Mouse (Mus musculus) MEL (cell line): ENCODE measurements at regions not wholly inside any gene's neighbourhood (a gene's known extent, or its start where the extent isn't known, plus 50 kb on each side); places are given as distances from the start of the nearest gene placed in this dataset.

Experiments
- DNase-seq: peaks from one replicate; pipeline ENCODE4 v3.0.0; 2011; ENCODE audit warnings: low read depth, low spot score
- H3K27ac ChIP-seq: 2 replicates; pipeline ENCODE4 v1.5.1; 2012; ENCODE audit warnings: low read depth, mild to moderate bottlenecking, control low read depth, low read length, moderate library complexity; ENCODE audit not compliant: control insufficient read depth
- H3K27me3 ChIP-seq, 2 experiments: fragments of 150-350 bp in 1 of 2; sonication (generic) in 1 of 2; 2 replicates each; pipeline ENCODE4 v1.6.1; 2012; ENCODE audit warnings: low read length in 2 of 2, mild to moderate bottlenecking in 2 of 2, improper control_type of control experiment in 1 of 2, moderate library complexity in 1 of 2; ENCODE audit not compliant: insufficient read depth in 2 of 2, control insufficient read depth in 1 of 2
- H3K36me3 ChIP-seq, 2 experiments: 2 replicates each; pipeline ENCODE4 v1.6.1; 2012 to 2014; ENCODE audit warnings: low read length in 2 of 2, improper control_type of control experiment in 1 of 2, inconsistent platforms in 1 of 2, mild to moderate bottlenecking in 1 of 2; ENCODE audit not compliant: insufficient read depth in 2 of 2, control insufficient read depth in 1 of 2
- H3K4me1 ChIP-seq, 2 experiments: fragments of 150-350 bp in 1 of 2; sonication (generic) in 1 of 2; 2 replicates each; pipeline ENCODE4 v1.6.1; 2012; ENCODE audit warnings: low read length in 2 of 2, improper control_type of control experiment in 1 of 2, mild to moderate bottlenecking in 1 of 2; ENCODE audit not compliant: insufficient read depth in 2 of 2, control insufficient read depth in 1 of 2
- H3K4me3 ChIP-seq, 2 experiments: fragments of 150-350 bp in 1 of 2; sonication (generic) in 1 of 2; 2 replicates each; pipeline ENCODE4 v1.5.1; 2012; ENCODE audit warnings: low read depth in 2 of 2, low read length in 2 of 2, mild to moderate bottlenecking in 2 of 2, moderate library complexity in 2 of 2, control low read depth in 1 of 2, improper control_type of control experiment in 1 of 2; ENCODE audit not compliant: control insufficient read depth in 1 of 2, insufficient read depth in 1 of 2
- H3K79me2 ChIP-seq: 2 replicates; pipeline ENCODE4 v1.6.1; 2012; ENCODE audit warnings: mild to moderate bottlenecking, low read length, moderate library complexity; ENCODE audit not compliant: control insufficient read depth, poor library complexity, insufficient read depth
- H3K9ac ChIP-seq: 2 replicates; pipeline ENCODE4 v1.6.1; 2012; ENCODE audit warnings: low read depth, mild to moderate bottlenecking, control low read depth, low read length, moderate library complexity; ENCODE audit not compliant: control insufficient read depth, poor library complexity, severe bottlenecking
- H3K9me3 ChIP-seq: fragments of 150-350 bp; sonication (generic); replicated peaks from 2 replicates; pipeline ENCODE4 v1.6.1; 2012; ENCODE audit warnings: mild to moderate bottlenecking, low read length, improper control_type of control experiment, moderate library complexity; ENCODE audit not compliant: insufficient read depth
- BHLHE40 ChIP-seq: IDR thresholded peaks from 2 replicates; pipeline ENCODE4 v1.6.1; 2012; ENCODE audit warnings: low read depth, mild to moderate bottlenecking, inconsistent platforms, low read length, improper control_type of control experiment, borderline replicate concordance
- CHD1 ChIP-seq: IDR thresholded peaks from 2 replicates; pipeline ENCODE4 v1.6.1; 2012; ENCODE audit warnings: low read depth, mild to moderate bottlenecking, inconsistent platforms, low read length, improper control_type of control experiment
- E2F4 ChIP-seq: IDR thresholded peaks from 2 replicates; pipeline ENCODE4 v1.6.1; 2011; ENCODE audit warnings: low read depth, low read length, improper control_type of control experiment, borderline replicate concordance
- ELF1 ChIP-seq: IDR thresholded peaks from 2 replicates; pipeline ENCODE4 v1.6.1; 2014; ENCODE audit warnings: low read depth, mild to moderate bottlenecking, inconsistent platforms, low read length, improper control_type of control experiment, moderate library complexity
- EP300 ChIP-seq, 2 experiments: IDR thresholded peaks; 2 replicates each; pipeline ENCODE4 v1.6.1; 2011; ENCODE audit warnings: improper control_type of control experiment in 2 of 2, low read length in 2 of 2, low read depth in 1 of 2, mild to moderate bottlenecking in 1 of 2
- ETS1 ChIP-seq: IDR thresholded peaks from 2 replicates; pipeline ENCODE4 v1.6.1; 2012; ENCODE audit warnings: low read depth, mild to moderate bottlenecking, inconsistent platforms, low read length, improper control_type of control experiment, moderate library complexity
- GABPA ChIP-seq: IDR thresholded peaks from 2 replicates; pipeline ENCODE4 v1.6.1; 2012; ENCODE audit warnings: low read depth, mild to moderate bottlenecking, inconsistent platforms, low read length, improper control_type of control experiment, moderate library complexity
- GATA1 ChIP-seq: IDR thresholded peaks from 2 replicates; pipeline ENCODE4 v1.6.1; 2011; ENCODE audit warnings: low read depth, low read length, improper control_type of control experiment
- HCFC1 ChIP-seq: IDR thresholded peaks from 2 replicates; pipeline ENCODE4 v1.6.1; 2012; ENCODE audit warnings: low read depth, mild to moderate bottlenecking, inconsistent platforms, low read length, improper control_type of control experiment, moderate library complexity
- JUND ChIP-seq: IDR thresholded peaks from 2 replicates; pipeline ENCODE4 v1.6.1; 2011; ENCODE audit warnings: low read depth, mild to moderate bottlenecking, improper control_type of control experiment, low read length
- MAFK ChIP-seq: IDR thresholded peaks from 2 replicates; pipeline ENCODE4 v1.6.1; 2011; ENCODE audit warnings: low read depth, mild to moderate bottlenecking, low read length, improper control_type of control experiment, borderline replicate concordance
- MAX ChIP-seq: IDR thresholded peaks from 2 replicates; pipeline ENCODE4 v1.6.1; 2011; ENCODE audit warnings: low read length, improper control_type of control experiment
- MYB ChIP-seq: IDR thresholded peaks from 2 replicates; pipeline ENCODE4 v1.6.1; 2011; ENCODE audit warnings: mild to moderate bottlenecking, low read depth, low read length, improper control_type of control experiment
- NELFE ChIP-seq: IDR thresholded peaks from 2 replicates; pipeline ENCODE4 v1.6.1; 2011; ENCODE audit warnings: low read depth, low read length, improper control_type of control experiment
- NRF1 ChIP-seq: IDR thresholded peaks from 2 replicates; pipeline ENCODE4 v1.6.1; 2014; ENCODE audit warnings: low read depth, mild to moderate bottlenecking, inconsistent platforms, low read length, improper control_type of control experiment, moderate library complexity; ENCODE audit not compliant: poor library complexity, insufficient read depth, severe bottlenecking
- POLR2AphosphoS2 ChIP-seq: IDR thresholded peaks from 2 replicates; pipeline ENCODE4 v1.6.1; 2011; ENCODE audit warnings: low read length, improper control_type of control experiment
- POLR2AphosphoS5 ChIP-seq: IDR thresholded peaks from 2 replicates; pipeline ENCODE4 v1.6.1; 2012; ENCODE audit warnings: low read depth, borderline replicate concordance, mild to moderate bottlenecking, inconsistent platforms, low read length, moderate library complexity, mixed read lengths
- RCOR1 ChIP-seq: IDR thresholded peaks from 2 replicates; pipeline ENCODE4 v1.6.1; 2012; ENCODE audit warnings: low read depth, mild to moderate bottlenecking, inconsistent platforms, low read length, improper control_type of control experiment
- SIN3A ChIP-seq: IDR thresholded peaks from 2 replicates; pipeline ENCODE4 v1.6.1; 2012; ENCODE audit warnings: low read length, improper control_type of control experiment, inconsistent platforms
- TBP ChIP-seq: IDR thresholded peaks from 2 replicates; pipeline ENCODE4 v1.8.0; 2011; ENCODE audit warnings: low read depth, low read length, improper control_type of control experiment
- TCF12 ChIP-seq: IDR thresholded peaks from 2 replicates; pipeline ENCODE4 v1.6.1; 2014; ENCODE audit warnings: low read depth, mild to moderate bottlenecking, inconsistent platforms, low read length, improper control_type of control experiment, moderate library complexity
- UBTF ChIP-seq: IDR thresholded peaks from 2 replicates; pipeline ENCODE4 v1.6.1; 2012; ENCODE audit warnings: low read depth, mild to moderate bottlenecking, inconsistent platforms, low read length, improper control_type of control experiment, moderate library complexity, borderline replicate concordance; ENCODE audit not compliant: insufficient read depth
- USF1 ChIP-seq: IDR thresholded peaks from 2 replicates; pipeline ENCODE4 v1.6.1; 2014; ENCODE audit warnings: low read depth, mild to moderate bottlenecking, inconsistent platforms, low read length, improper control_type of control experiment, moderate library complexity
- USF2 ChIP-seq, 2 experiments: IDR thresholded peaks; 2 replicates each; pipeline ENCODE4 v1.6.1; 2011 to 2012; ENCODE audit warnings: improper control_type of control experiment in 2 of 2, low read length in 2 of 2, borderline replicate concordance in 1 of 2, inconsistent platforms in 1 of 2, low read depth in 1 of 2, mild to moderate bottlenecking in 1 of 2; ENCODE audit not compliant: insufficient read depth in 1 of 2
- ZC3H11A ChIP-seq: IDR thresholded peaks from 2 replicates; pipeline ENCODE4 v1.6.1; 2012; ENCODE audit warnings: low read depth, mild to moderate bottlenecking, inconsistent platforms, low read length, improper control_type of control experiment
- ZKSCAN1 ChIP-seq: IDR thresholded peaks from 2 replicates; pipeline ENCODE4 v1.6.1; 2012; ENCODE audit warnings: low read depth, mild to moderate bottlenecking, inconsistent platforms, low read length, improper control_type of control experiment, moderate library complexity
- ZNF384 ChIP-seq: IDR thresholded peaks from 2 replicates; pipeline ENCODE4 v1.6.1; 2012; ENCODE audit warnings: low read depth, mild to moderate bottlenecking, inconsistent platforms, low read length, improper control_type of control experiment

GRCm38 (mm10) chr14:110934816-110935215, 179.9 kb upstream of the Slitrk6 start:
- Histone ChIP-seq H3K27ac (no peak overlapping the region), H3K27me3 (no peaks in the 10 kb centered on the region), H3K36me3 (no peaks in the 10 kb centered on the region), H3K79me2 (no peaks in the 10 kb centered on the region), H3K9ac (no peak overlapping the region), H3K4me3 (no peak overlapping the region), H3K9me3 (no peaks in the 10 kb centered on the region), H3K4me1 (no peaks in the 10 kb centered on the region)
- TF ChIP-seq MYB: no peak
- TF ChIP-seq NELFE: no peak
- TF ChIP-seq GABPA: no peak
- TF ChIP-seq NRF1: no peak
- no peak for TF ChIP-seq HCFC1
- TF ChIP-seq MAX: no peak
- no peak for TF ChIP-seq CHD1
- TF ChIP-seq EP300 (IDR thresholded peaks at IDR 0.05; ENCODE audit: low read depth in 1 of 2, low read length in 2 of 2): no peak
- TF ChIP-seq SIN3A: no peak
- TF ChIP-seq USF1: no peak
- no peak for TF ChIP-seq ELF1
- no peak for TF ChIP-seq BHLHE40
- no peak for TF ChIP-seq E2F4
- no peak for TF ChIP-seq POLR2AphosphoS5
- no peak for TF ChIP-seq ZKSCAN1
- no peak for TF ChIP-seq MAFK
- no peak for TF ChIP-seq ZNF384
- TF ChIP-seq POLR2AphosphoS2: no peak
- no peak for TF ChIP-seq UBTF
- TF ChIP-seq ZC3H11A: no peak
- DNase-seq: no peak

GRCm38 (mm10) chr14:110921989-110922388, 167.0 kb upstream of the Slitrk6 start:
- no peaks in the 10 kb centered on the region for H3K9me3 ChIP-seq
- no peak overlapping the region for H3K4me3 ChIP-seq
- TF ChIP-seq GATA1: peak; percentile 46; the same call in 1 of the 2 replicates
- peak; percentile 45 to 69; a peak in 2 of 4 replicates for TF ChIP-seq EP300 (IDR thresholded peaks at IDR 0.05; ENCODE audit: low read depth in 1 of 2, low read length in 2 of 2)
- TF ChIP-seq RCOR1: peak; percentile 61; the same call in 1 of the 2 replicates
- TF ChIP-seq USF2 (IDR thresholded peaks at IDR 0.05; ENCODE audit: borderline replicate concordance in 1 of 2, insufficient read depth in 1 of 2, low read depth in 1 of 2, low read length in 2 of 2): no peak
- TF ChIP-seq TBP: no peak
- TF ChIP-seq E2F4: no peak
- peak; percentile 74; the same call in 1 of the 2 replicates for TF ChIP-seq TCF12
- TF ChIP-seq ETS1: 0 out of 2 replicates have a peak, but pooled peaks have one; percentile 14
- TF ChIP-seq ZC3H11A: no peak
- no peak for TF ChIP-seq JUND
- H3K36me3 ChIP-seq: no peaks in the 10 kb centered on the region; a peak in 1 of 4 replicates
- H3K27ac ChIP-seq: no peak overlapping the region
- H3K4me1 ChIP-seq: no peaks in the 10 kb centered on the region
- no peaks in the 10 kb centered on the region for H3K79me2 ChIP-seq
- DNase-seq: peak; percentile 40
- no peaks in the 10 kb centered on the region for H3K27me3 ChIP-seq
- H3K9ac ChIP-seq: no peak overlapping the region
